Mouse (Mus musculus) olfactory bulb, adult 2 months (tissue): ENCODE data around the gene Efnb3.

Experiments
- CTCF ChIP-seq: fragments of 200-500 bp; IDR thresholded peaks from 2 replicates; pipeline ENCODE4 v1.5.1; 2012; ENCODE audit warnings: low read depth, mild to moderate bottlenecking, low read length, moderate library complexity; ENCODE audit not compliant: insufficient read depth
- POLR2A ChIP-seq: fragments of 200-500 bp; IDR thresholded peaks from 2 replicates; pipeline ENCODE4 v1.6.1; 2012; ENCODE audit warnings: mild to moderate bottlenecking, low read depth, low read length, moderate library complexity; ENCODE audit not compliant: insufficient read depth

GRCm38 (mm10) chr11:69589207-69589834, 29.3 kb upstream of the Efnb3 start:
- no peak for TF ChIP-seq CTCF
- no peak for TF ChIP-seq POLR2A
